Mouse (Mus musculus): ENCODE data around the gene Nck1.

DNA sequence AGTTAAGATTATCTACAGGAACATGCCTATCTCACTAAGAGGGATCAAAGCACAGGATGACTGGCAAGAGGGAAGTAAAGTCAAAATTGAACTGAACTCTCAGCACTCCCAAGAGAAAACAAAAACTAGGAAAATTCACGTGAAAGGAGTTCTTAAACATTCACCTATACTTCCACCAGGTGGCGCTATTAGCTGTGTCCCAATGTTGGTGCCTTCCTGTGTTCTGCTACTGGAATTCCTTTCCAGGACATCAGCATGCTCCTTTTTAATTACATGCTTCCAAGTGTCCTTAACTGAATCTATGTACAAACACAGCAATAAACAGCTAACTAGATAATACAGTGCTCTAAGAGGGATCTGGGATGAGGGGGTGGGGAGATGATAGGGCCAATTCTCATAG, 25.3 kb downstream of the Nck1 start:
- TF ChIP-seq CTCF (IDR thresholded peaks at IDR 0.05; ENCODE audit: low read depth) (peak; percentile 86), EP300 (IDR thresholded peaks at IDR 0.05; ENCODE audit: low read depth) (no peak)

Measured in heart, postnatal 0 days (tissue).